Mouse (Mus musculus) layer of hippocampus, adult 8-10 months (tissue): ENCODE results near the gene Golim4. TPM values are rescaled to one million over a fixed set of nuclear protein-coding genes. Genes with fewer than 3 reads are reported as not detected.
"Not testable (repeated sequence)": the region's sequence is repeated elsewhere in the genome, so short reads cannot be mapped to it uniquely, and the experiment has no call there.

Experiments used
- DNase-seq, 2 experiments: peaks; one replicate each; pipeline ENCODE4 v3.0.0; 2022; ENCODE audit warnings: low spot score in 2 of 2
- total RNA-seq, 4 experiments: library from RNA; stranded (reverse); gene quantifications; 2 replicates each; pipeline ENCODE4 v1.2.4; 2022

Gene Golim4
- 10 to 100 TPM; 23.7 to 36.5 (median 31.5) TPM for total RNA-seq

GRCm38 (mm10) chr3:75956551-75957302, at the start of gene Golim4:
Gene Golim4 (minus strand): TSS chr3:75956949.
- peak; percentile 92 to 93 for DNase-seq

- no peak for DNase-seq
Measured at GRCm38 (mm10) chr3:76005621-76006020, 48.9 kb upstream of the Golim4 start.

- DNase-seq, result peak; percentile 14 to 24
Measured at GRCm38 (mm10) chr3:76001156-76001555, 44.4 kb upstream of the Golim4 start.

- DNase-seq, result no peak
Measured at GRCm38 (mm10) chr3:76000481-76000880, 43.7 kb upstream of the Golim4 start.

GRCm38 (mm10) chr3:75981031-75981750, 24.4 kb upstream of the Golim4 start:
- not testable (repeated sequence) for DNase-seq

- DNase-seq, result not testable (repeated sequence)
Measured at GRCm38 (mm10) chr3:75962784-75963772, 6.3 kb upstream of the Golim4 start.

- peak in 1 of 2 experiments; percentile 33 for DNase-seq
Measured at GRCm38 (mm10) chr3:75955661-75956491, 873 bp downstream of the Golim4 start.

GRCm38 (mm10) chr3:75954185-75954584, 2.6 kb downstream of the Golim4 start:
- no peak for DNase-seq

GRCm38 (mm10) chr3:75952328-75953060, 4.3 kb downstream of the Golim4 start:
- DNase-seq, result no peak

- DNase-seq, result no peak
Measured at GRCm38 (mm10) chr3:75950897-75951296, 5.9 kb downstream of the Golim4 start.

GRCm38 (mm10) chr3:75949358-75949757, 7.4 kb downstream of the Golim4 start:
- no peak for DNase-seq

GRCm38 (mm10) chr3:75948541-75949095, 8.1 kb downstream of the Golim4 start:
- DNase-seq, result no peak

- no peak for DNase-seq
Measured at GRCm38 (mm10) chr3:75948003-75948402, 8.7 kb downstream of the Golim4 start.

- DNase-seq, result peak; percentile 11 to 36
Measured at GRCm38 (mm10) chr3:75942303-75943060, 14.3 kb downstream of the Golim4 start.

GRCm38 (mm10) chr3:75941864-75942263, 14.9 kb downstream of the Golim4 start:
- DNase-seq, result no peak

GRCm38 (mm10) chr3:75936152-75936551, 20.6 kb downstream of the Golim4 start:
- DNase-seq, result no peak

GRCm38 (mm10) chr3:75930659-75931225, 26.0 kb downstream of the Golim4 start:
- DNase-seq, result no peak

- DNase-seq, result no peak
Measured at GRCm38 (mm10) chr3:75929926-75930548, 26.7 kb downstream of the Golim4 start.
